Mouse (Mus musculus): ENCODE measurements around the gene Hsdl1. TPM values are rescaled to one million over a fixed set of nuclear protein-coding genes. Genes with fewer than 3 reads are reported as not detected.

Hsdl1 gene
- 20.4 and 35.8 TPM in 2 replicates for polyA plus RNA-seq (2014; fragmentation: Nextera tagmentation; extraction: Ambion mirVana)

GRCm38 (mm10) chr8:119574437-119575365 is at the start of gene Hsdl1, which contains the start of gene Dnaaf1:
Gene Hsdl1 (minus strand): TSS chr8:119575183.
Gene Dnaaf1 (plus strand): TSS chr8:119575235.
- Histone ChIP-seq H3K4me2 (replicated peaks; ENCODE audit: low read depth, low read length) (peak within 1 kb of the TSS; percentile 98), H3K27me3 (ENCODE audit: control insufficient read depth, insufficient read depth, low read length) (peaks cover 4% of the 10 kb centered on the region), H3K9ac (ENCODE audit: low read depth, low read length) (peak within 1 kb of the TSS; percentile 76), H3K27ac (ENCODE audit: low read depth, low read length) (0 out of 2 replicates have a peak within 1 kb of the TSS, but pooled peaks have one; percentile 26), H3K4me3 (ENCODE audit: low read length) (peak within 1 kb of the TSS; percentile 70), H3K36me3 (ENCODE audit: control insufficient read depth, insufficient read depth, low read length) (no peaks in the 10 kb centered on the region), H3K4me1 (ENCODE audit: control insufficient read depth, insufficient read depth, low read length) (peaks cover 5% of the 10 kb centered on the region; the same call in 1 of the 2 replicates), H3K9me3 (ENCODE audit: control insufficient read depth, low read length) (no peaks in the 10 kb centered on the region)
- 1% methylated on average over 91 of the region's 97 CpGs for WGBS
- ATAC-seq (ENCODE audit: low FRiP score, low TSS enrichment) = peak; percentile 89

- WGBS = 78% methylated on average over 1 of the region's 1 CpGs
- no peaks in the 10 kb centered on the region for H3K36me3 ChIP-seq (ENCODE audit: control insufficient read depth, insufficient read depth, low read length)
- no peak overlapping the region for H3K27ac ChIP-seq (ENCODE audit: low read depth, low read length)
- no peak overlapping the region for H3K4me3 ChIP-seq (ENCODE audit: low read length)
- H3K9me3 ChIP-seq (ENCODE audit: control insufficient read depth, low read length) = no peaks in the 10 kb centered on the region
- no peaks in the 10 kb centered on the region for H3K4me1 ChIP-seq (ENCODE audit: control insufficient read depth, insufficient read depth, low read length)
- ATAC-seq (ENCODE audit: low FRiP score, low TSS enrichment) = no peak
- H3K9ac ChIP-seq (ENCODE audit: low read depth, low read length) = no peak overlapping the region
- H3K27me3 ChIP-seq (ENCODE audit: control insufficient read depth, insufficient read depth, low read length) = no peaks in the 10 kb centered on the region
- no peak overlapping the region for H3K4me2 ChIP-seq (replicated peaks; ENCODE audit: low read depth, low read length)
These were observed 48.8 kb upstream of the Hsdl1 start for GRCm38 (mm10) chr8:119623744-119624143.

GRCm38 (mm10) chr8:119623061-119623460 is 48.1 kb upstream of the Hsdl1 start:
- Histone ChIP-seq H3K4me2 (replicated peaks; ENCODE audit: low read depth, low read length) (no peak overlapping the region), H3K9ac (ENCODE audit: low read depth, low read length) (no peak overlapping the region), H3K9me3 (ENCODE audit: control insufficient read depth, low read length) (no peaks in the 10 kb centered on the region), H3K4me1 (ENCODE audit: control insufficient read depth, insufficient read depth, low read length) (no peaks in the 10 kb centered on the region), H3K36me3 (ENCODE audit: control insufficient read depth, insufficient read depth, low read length) (no peaks in the 10 kb centered on the region), H3K27me3 (ENCODE audit: control insufficient read depth, insufficient read depth, low read length) (no peaks in the 10 kb centered on the region), H3K4me3 (ENCODE audit: low read length) (no peak overlapping the region), H3K27ac (ENCODE audit: low read depth, low read length) (no peak overlapping the region)
- no peak for ATAC-seq (ENCODE audit: low FRiP score, low TSS enrichment)
- WGBS = 85% methylated on average over 8 of the region's 8 CpGs

GRCm38 (mm10) chr8:119622555-119622954 is 47.6 kb upstream of the Hsdl1 start:
- no peak for ATAC-seq (ENCODE audit: low FRiP score, low TSS enrichment)
- no peaks in the 10 kb centered on the region for H3K27me3 ChIP-seq (ENCODE audit: control insufficient read depth, insufficient read depth, low read length)
- no peak overlapping the region for H3K9ac ChIP-seq (ENCODE audit: low read depth, low read length)
- H3K9me3 ChIP-seq (ENCODE audit: control insufficient read depth, low read length) = no peaks in the 10 kb centered on the region
- H3K36me3 ChIP-seq (ENCODE audit: control insufficient read depth, insufficient read depth, low read length) = no peaks in the 10 kb centered on the region
- 54% methylated on average over 4 of the region's 4 CpGs for WGBS
- H3K27ac ChIP-seq (ENCODE audit: low read depth, low read length) = no peak overlapping the region
- no peaks in the 10 kb centered on the region for H3K4me1 ChIP-seq (ENCODE audit: control insufficient read depth, insufficient read depth, low read length)
- no peak overlapping the region for H3K4me2 ChIP-seq (replicated peaks; ENCODE audit: low read depth, low read length)
- H3K4me3 ChIP-seq (ENCODE audit: low read length) = no peak overlapping the region

GRCm38 (mm10) chr8:119620848-119621465 is 46.0 kb upstream of the Hsdl1 start:
- no peak overlapping the region for H3K27ac ChIP-seq (ENCODE audit: low read depth, low read length)
- H3K36me3 ChIP-seq (ENCODE audit: control insufficient read depth, insufficient read depth, low read length) = no peaks in the 10 kb centered on the region
- no peaks in the 10 kb centered on the region for H3K9me3 ChIP-seq (ENCODE audit: control insufficient read depth, low read length)
- 86% methylated on average over 14 of the region's 14 CpGs for WGBS
- H3K4me2 ChIP-seq (replicated peaks; ENCODE audit: low read depth, low read length) = no peak overlapping the region
- ATAC-seq (ENCODE audit: low FRiP score, low TSS enrichment) = no peak
- H3K4me3 ChIP-seq (ENCODE audit: low read length) = no peak overlapping the region
- H3K9ac ChIP-seq (ENCODE audit: low read depth, low read length) = no peak overlapping the region
- no peaks in the 10 kb centered on the region for H3K27me3 ChIP-seq (ENCODE audit: control insufficient read depth, insufficient read depth, low read length)
- H3K4me1 ChIP-seq (ENCODE audit: control insufficient read depth, insufficient read depth, low read length) = no peaks in the 10 kb centered on the region

DNA sequence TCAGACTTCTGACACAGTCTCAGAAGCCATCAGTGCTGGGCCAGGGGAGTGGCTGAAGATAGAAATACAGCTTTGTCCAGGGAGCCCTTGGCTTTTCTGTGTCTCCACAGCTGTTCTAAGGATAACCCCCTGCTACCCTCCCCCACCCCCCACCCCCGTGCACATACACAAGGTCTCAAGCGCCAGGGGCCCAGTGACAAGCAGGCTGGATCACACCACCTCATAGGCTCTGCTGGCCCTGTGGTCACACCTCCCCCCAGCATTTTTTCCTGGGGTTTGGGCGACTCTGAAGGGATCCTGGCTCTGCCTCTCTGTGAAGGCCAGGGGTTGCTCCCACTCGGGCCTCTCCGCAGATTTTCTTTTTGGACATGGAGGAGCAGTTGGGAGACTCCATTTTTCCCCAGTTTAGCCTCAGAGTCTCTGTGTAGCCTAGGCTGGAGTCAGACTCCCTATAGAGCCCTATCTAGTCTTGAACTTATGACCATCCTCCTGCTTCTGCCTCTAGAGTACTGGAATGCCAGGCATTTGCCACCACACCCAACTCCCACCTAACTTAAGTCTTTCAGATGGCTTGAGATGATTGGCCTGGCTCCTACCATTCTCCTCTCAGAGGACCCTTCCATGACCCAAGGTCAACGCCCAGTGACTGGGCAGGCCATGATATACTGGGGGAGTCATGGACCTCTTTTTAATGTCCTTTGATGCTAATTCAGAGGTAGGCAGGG is 45.3 kb upstream of the Hsdl1 start:
- Histone ChIP-seq H3K4me2 (replicated peaks; ENCODE audit: low read depth, low read length) (no peak overlapping the region), H3K27me3 (ENCODE audit: control insufficient read depth, insufficient read depth, low read length) (no peaks in the 10 kb centered on the region), H3K9ac (ENCODE audit: low read depth, low read length) (no peak overlapping the region), H3K4me1 (ENCODE audit: control insufficient read depth, insufficient read depth, low read length) (no peaks in the 10 kb centered on the region), H3K36me3 (ENCODE audit: control insufficient read depth, insufficient read depth, low read length) (no peaks in the 10 kb centered on the region), H3K27ac (ENCODE audit: low read depth, low read length) (no peak overlapping the region), H3K4me3 (ENCODE audit: low read length) (no peak overlapping the region), H3K9me3 (ENCODE audit: control insufficient read depth, low read length) (no peaks in the 10 kb centered on the region)
- ATAC-seq (ENCODE audit: low FRiP score, low TSS enrichment) = no peak
- 62% methylated on average over 6 of the region's 6 CpGs for WGBS

GRCm38 (mm10) chr8:119618887-119619286 is 43.9 kb upstream of the Hsdl1 start:
- WGBS = 68% methylated on average over 5 of the region's 5 CpGs
- ATAC-seq (ENCODE audit: low FRiP score, low TSS enrichment) = no peak

GRCm38 (mm10) chr8:119617586-119617985 is 42.6 kb upstream of the Hsdl1 start:
- no peaks in the 10 kb centered on the region for H3K9me3 ChIP-seq (ENCODE audit: control insufficient read depth, low read length)
- no peak for ATAC-seq (ENCODE audit: low FRiP score, low TSS enrichment)
- no peak overlapping the region for H3K4me2 ChIP-seq (replicated peaks; ENCODE audit: low read depth, low read length)
- no peak overlapping the region for H3K4me3 ChIP-seq (ENCODE audit: low read length)
- H3K27me3 ChIP-seq (ENCODE audit: control insufficient read depth, insufficient read depth, low read length) = no peaks in the 10 kb centered on the region
- H3K27ac ChIP-seq (ENCODE audit: low read depth, low read length) = no peak overlapping the region
- H3K9ac ChIP-seq (ENCODE audit: low read depth, low read length) = no peak overlapping the region
- H3K4me1 ChIP-seq (ENCODE audit: control insufficient read depth, insufficient read depth, low read length) = no peaks in the 10 kb centered on the region
- 84% methylated on average over 5 of the region's 5 CpGs for WGBS
- H3K36me3 ChIP-seq (ENCODE audit: control insufficient read depth, insufficient read depth, low read length) = no peaks in the 10 kb centered on the region

More at GRCm38 (mm10) chr8:119618887-119619286, 43.9 kb upstream of the Hsdl1 start:
- no peak overlapping the region for H3K27ac ChIP-seq (ENCODE audit: low read depth, low read length)
- H3K9ac ChIP-seq (ENCODE audit: low read depth, low read length) = no peak overlapping the region
- H3K9me3 ChIP-seq (ENCODE audit: control insufficient read depth, low read length) = no peaks in the 10 kb centered on the region
- H3K36me3 ChIP-seq (ENCODE audit: control insufficient read depth, insufficient read depth, low read length) = no peaks in the 10 kb centered on the region
- H3K4me2 ChIP-seq (replicated peaks; ENCODE audit: low read depth, low read length) = no peak overlapping the region
- no peaks in the 10 kb centered on the region for H3K27me3 ChIP-seq (ENCODE audit: control insufficient read depth, insufficient read depth, low read length)
- no peak overlapping the region for H3K4me3 ChIP-seq (ENCODE audit: low read length)
- no peaks in the 10 kb centered on the region for H3K4me1 ChIP-seq (ENCODE audit: control insufficient read depth, insufficient read depth, low read length)

Data from kidney, embryonic 14.5 days (tissue).